Mouse (Mus musculus) limb, embryonic 14.5 days (tissue): Measurements from ENCODE around the gene Kctd4. TPM values are rescaled to one million over a fixed set of nuclear protein-coding genes. Genes with fewer than 3 reads are reported as not detected.
A peak's percentile ranks its signal among the peaks of the same experiment; 100 is the strongest.

Experiments
- ATAC-seq: fragments of 200-750 bp; cut with Nextera tagmentation; 2 replicates; pipeline ENCODE4 v1.8.0; 2017; ENCODE audit warnings: low read depth, moderate number of reproducible peaks, moderate TSS enrichment; ENCODE audit not compliant: low FRiP score
- DNase-seq: peaks from one replicate; pipeline ENCODE4 v3.0.0-alpha.2; 2015; ENCODE audit warnings: low spot score
- H3K27ac ChIP-seq: fragments of 300-500 bp; sonication (generic); replicated peaks from 2 replicates; pipeline ENCODE4 v1.5.1; 2014; ENCODE audit warnings: low read depth, mild to moderate bottlenecking, low read length, moderate library complexity, mixed read lengths
- H3K27me3 ChIP-seq: fragments of 300-500 bp; sonication (generic); 2 replicates; pipeline ENCODE4 v1.6.1; 2014; ENCODE audit warnings: low read length, mixed read lengths; ENCODE audit not compliant: control insufficient read depth, insufficient read depth
- H3K36me3 ChIP-seq: fragments of 300-500 bp; sonication (generic); 2 replicates; pipeline ENCODE4 v1.6.1; 2014; ENCODE audit warnings: mild to moderate bottlenecking, low read length, moderate library complexity, mixed read lengths; ENCODE audit not compliant: control insufficient read depth, insufficient read depth
- H3K4me1 ChIP-seq: fragments of 300-500 bp; sonication (generic); 2 replicates; pipeline ENCODE4 v1.6.1; 2014; ENCODE audit warnings: antibody characterized with exemption, low read length, mixed read lengths; ENCODE audit not compliant: control insufficient read depth, insufficient read depth
- H3K4me2 ChIP-seq: fragments of 300-500 bp; sonication (generic); replicated peaks from 2 replicates; pipeline ENCODE4 v1.6.1; 2014; ENCODE audit warnings: low read depth, mild to moderate bottlenecking, low read length, moderate library complexity; ENCODE audit not compliant: severe bottlenecking
- H3K4me3 ChIP-seq: fragments of 300-500 bp; sonication (generic); replicated peaks from 2 replicates; pipeline ENCODE4 v1.5.1; 2014; ENCODE audit warnings: low read length
- H3K9ac ChIP-seq: fragments of 300-500 bp; sonication (generic); 2 replicates; pipeline ENCODE4 v1.6.1; 2014; ENCODE audit warnings: mild to moderate bottlenecking, low read depth, low read length, moderate library complexity; ENCODE audit not compliant: severe bottlenecking
- H3K9me3 ChIP-seq: fragments of 300-500 bp; sonication (generic); 2 replicates; pipeline ENCODE4 v1.6.1; 2016; ENCODE audit warnings: low read length; ENCODE audit not compliant: control insufficient read depth
- POLR2A ChIP-seq: fragments of 200-500 bp; IDR thresholded peaks from 2 replicates; pipeline ENCODE4 v1.8.0; 2012; ENCODE audit warnings: inconsistent platforms, mild to moderate bottlenecking, moderate library complexity, borderline replicate concordance; ENCODE audit not compliant: insufficient read depth, insufficient read length; ENCODE audit errors: extremely low read depth
- WGBS: fragments of 180-500 bp; shearing (Covaris S2); extraction: QIAGEN DNeasy Blood & Tissue Kit; methylation state at CpG from one replicate; pipeline ENCODE4 v1.1.7; 2014; 5-methylcytosine and 5-hydroxymethylcytosine counted together
- polyA plus RNA-seq, 2 experiments: library from polyadenylated mRNA; depleted of rRNA in 1 of 2; stranded (reverse) in 1 of 2; unstranded in 1 of 2; fragments of >200 nt; fragmentation: Nextera tagmentation in 1 of 2; extraction: Ambion mirVana in 1 of 2; gene quantifications; 2 replicates each; pipeline versions ENCODE4 v1.2.1 to v1.2.3; 2012 to 2014

Kctd4 gene
- polyA plus RNA-seq, 2 experiments: 1.4 to 1.6 TPM

DNA sequence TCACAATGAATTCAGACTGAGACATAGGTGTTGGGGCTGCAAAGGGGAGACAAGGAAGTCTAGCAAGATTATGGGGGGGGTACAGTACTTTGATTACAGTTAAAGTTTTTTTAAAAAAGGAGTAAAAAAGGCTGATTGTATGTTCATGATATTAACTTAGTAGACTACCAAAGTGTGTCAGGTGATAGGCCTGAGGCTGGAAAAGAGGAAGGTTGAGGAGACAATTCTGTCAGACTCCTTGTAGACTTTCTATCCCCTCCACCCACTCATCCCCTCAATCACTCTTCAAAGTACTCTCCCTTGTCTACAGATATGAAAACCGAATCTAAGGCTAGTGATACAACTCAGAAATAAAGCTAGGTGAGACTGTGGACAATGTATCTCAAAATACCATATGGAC, 53.4 kb downstream of the Kctd4 start:
- ATAC-seq (no peak), DNase-seq (no peak)
- no peak overlapping the region for H3K4me2 ChIP-seq
- H3K36me3 ChIP-seq: peaks cover 9% of the 10 kb centered on the region
- H3K27me3 ChIP-seq: no peaks in the 10 kb centered on the region
- no peak overlapping the region for H3K4me3 ChIP-seq
- H3K9ac ChIP-seq: no peak overlapping the region
- no peaks in the 10 kb centered on the region for H3K9me3 ChIP-seq
- 96% methylated on average over 1 of the region's 1 CpGs for WGBS
- no peak for TF ChIP-seq POLR2A
- H3K27ac ChIP-seq: no peak overlapping the region
- H3K4me1 ChIP-seq: peaks cover 8% of the 10 kb centered on the region

DNA sequence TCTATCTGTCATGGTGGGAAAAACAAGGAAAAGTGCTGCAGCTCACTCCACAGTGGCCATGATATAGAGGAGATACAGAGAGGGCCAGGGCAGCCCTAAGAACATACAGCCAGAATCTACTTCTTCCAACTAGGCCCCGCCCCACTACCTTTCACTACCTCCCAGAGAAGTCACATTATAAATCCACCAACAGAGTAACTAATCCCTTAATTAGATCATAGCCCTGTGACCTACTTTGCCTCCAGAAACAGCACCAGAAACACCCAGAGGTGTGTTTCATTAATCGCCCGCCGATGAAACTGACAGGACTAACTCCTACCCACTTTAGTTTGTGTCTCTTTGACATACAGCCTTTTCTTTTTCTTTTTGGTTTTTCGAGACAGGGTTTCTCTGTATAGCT, 54.4 kb downstream of the Kctd4 start:
- no peaks in the 10 kb centered on the region for H3K27me3 ChIP-seq
- H3K4me3 ChIP-seq: peak overlapping the region; percentile 69; the same call in 1 of the 2 replicates
- H3K9ac ChIP-seq: peak overlapping the region; percentile 71; the same call in 1 of the 2 replicates
- WGBS: 77% methylated on average over 5 of the region's 5 CpGs
- H3K9me3 ChIP-seq: no peaks in the 10 kb centered on the region
- no peak overlapping the region for H3K27ac ChIP-seq
- TF ChIP-seq POLR2A: no peak
- no peak for ATAC-seq
- peaks cover 9% of the 10 kb centered on the region for H3K36me3 ChIP-seq
- DNase-seq: no peak
- H3K4me2 ChIP-seq: peak overlapping the region; percentile 59
- peaks cover 8% of the 10 kb centered on the region for H3K4me1 ChIP-seq

DNA sequence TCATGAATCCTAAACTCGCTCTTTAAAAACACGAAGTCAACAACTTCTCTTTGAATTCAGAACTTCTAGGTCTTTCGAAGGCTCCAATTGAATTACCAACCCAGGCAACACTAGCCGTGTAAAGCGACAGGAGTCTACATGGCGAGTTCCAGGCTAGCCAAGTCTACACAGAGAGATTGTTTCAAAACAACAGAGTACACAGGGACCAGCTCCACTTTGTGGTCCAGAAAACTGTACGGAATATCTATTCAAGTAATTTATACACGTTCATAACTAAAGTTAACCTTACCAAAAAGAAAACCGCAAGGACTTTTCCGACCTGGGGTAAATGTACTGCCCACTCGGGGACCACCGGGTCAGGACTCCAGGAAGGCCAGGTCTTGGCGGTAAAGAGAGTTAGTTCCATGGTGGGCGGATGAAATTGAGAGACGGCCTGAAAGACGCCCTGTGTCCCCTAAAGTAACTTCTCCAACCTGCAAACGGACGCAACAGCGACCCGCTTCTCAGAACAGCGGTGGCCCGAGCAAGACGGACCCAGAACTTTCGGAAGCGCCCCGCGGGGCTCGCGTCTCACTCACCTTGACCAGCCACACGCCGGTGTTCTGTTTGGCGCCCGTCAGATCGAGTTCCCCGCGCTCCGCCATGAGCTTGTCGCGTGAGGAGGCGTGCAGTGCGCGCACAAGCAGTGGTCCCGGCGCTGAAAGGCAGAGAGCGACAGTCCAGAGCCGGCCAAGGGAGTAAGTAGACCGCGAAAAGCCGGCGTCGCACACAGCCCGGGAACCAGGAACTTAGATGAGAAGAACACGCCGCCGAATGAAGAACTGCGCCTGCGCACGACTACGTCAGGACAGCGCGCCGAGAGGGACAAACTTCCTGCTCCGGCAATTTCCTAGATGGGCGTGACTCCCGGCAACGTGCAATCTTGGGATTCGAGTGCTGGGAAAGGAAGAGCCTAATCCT, 55.6 kb downstream of the Kctd4 start, which contains the start of gene Gtf2f2:
Gtf2f2 (minus strand) TSS at position 764 of the 960 bp plus-strand sequence.
- TF ChIP-seq POLR2A: 0 out of 2 replicates have a peak, but pooled peaks have one; percentile 13
- peaks cover 9% of the 10 kb centered on the region for H3K36me3 ChIP-seq
- peak within 1 kb of the TSS; percentile 59 for H3K4me2 ChIP-seq
- DNase-seq (peak; percentile 97), ATAC-seq (peak; percentile 95)
- H3K4me3 ChIP-seq: peak within 1 kb of the TSS; percentile 69
- no peaks in the 10 kb centered on the region for H3K9me3 ChIP-seq
- peak within 1 kb of the TSS; percentile 80 for H3K27ac ChIP-seq
- H3K27me3 ChIP-seq: no peaks in the 10 kb centered on the region
- peak within 1 kb of the TSS; percentile 71 for H3K9ac ChIP-seq
- WGBS: 1% methylated on average over 67 of the region's 67 CpGs
- H3K4me1 ChIP-seq: peaks cover 8% of the 10 kb centered on the region

DNA sequence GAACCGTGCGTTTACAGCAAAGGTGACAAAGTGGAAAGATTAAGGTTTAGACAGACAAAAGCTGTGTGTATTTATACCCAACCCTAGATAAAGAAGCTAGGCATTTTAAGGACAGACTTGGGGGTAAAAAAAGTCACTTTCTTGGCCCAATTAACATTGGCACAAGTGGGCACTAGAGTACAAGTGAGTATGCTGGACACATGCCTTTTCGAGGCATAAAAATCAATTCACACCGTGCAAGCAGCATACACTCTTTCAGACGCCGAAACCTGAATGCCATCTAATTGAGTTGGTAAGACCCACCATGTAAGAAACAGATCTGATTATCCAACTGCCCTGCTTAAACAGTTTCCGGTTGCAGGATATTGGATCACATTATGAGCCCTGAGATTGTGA, 56.3 kb downstream of the Kctd4 start:
- Histone ChIP-seq H3K4me1 (peaks cover 8% of the 10 kb centered on the region), H3K36me3 (peaks cover 4% of the 10 kb centered on the region), H3K4me3 (peak overlapping the region; percentile 69), H3K4me2 (peak overlapping the region; percentile 59), H3K9ac (peak overlapping the region; percentile 71; the same call in 1 of the 2 replicates), H3K27me3 (no peaks in the 10 kb centered on the region), H3K9me3 (no peaks in the 10 kb centered on the region), H3K27ac (no peak overlapping the region)
- DNase-seq (no peak), ATAC-seq (peak; percentile 19; the same call in 1 of the 2 replicates)
- TF ChIP-seq POLR2A: no peak
- WGBS: 27% methylated on average over 7 of the region's 7 CpGs

DNA sequence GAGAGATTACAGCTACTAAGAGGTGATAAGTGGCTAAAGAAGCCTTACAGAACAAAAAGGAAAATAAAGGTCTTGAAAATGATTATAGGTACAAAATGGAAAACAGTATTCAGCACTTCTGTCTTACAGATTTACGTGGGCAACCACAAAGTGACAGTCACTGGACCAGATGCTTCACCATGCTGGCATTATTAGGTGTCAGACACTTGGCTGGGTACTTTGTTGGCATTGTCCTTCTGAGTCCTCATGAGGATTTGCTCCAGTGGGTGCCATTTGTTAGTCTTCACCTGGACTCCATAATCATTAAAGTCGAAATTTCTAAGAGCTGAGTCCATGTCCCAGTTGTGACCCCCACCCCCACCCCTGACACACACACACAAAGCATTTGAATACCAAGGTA, 59.5 kb downstream of the Kctd4 start:
- Histone ChIP-seq H3K4me3 (no peak overlapping the region), H3K4me1 (peaks cover 4% of the 10 kb centered on the region), H3K4me2 (no peak overlapping the region), H3K27ac (no peak overlapping the region), H3K36me3 (no peaks in the 10 kb centered on the region), H3K9ac (no peak overlapping the region), H3K27me3 (no peaks in the 10 kb centered on the region), H3K9me3 (no peaks in the 10 kb centered on the region)
- WGBS: 55% methylated on average over 2 of the region's 2 CpGs
- no peak for ATAC-seq
- TF ChIP-seq POLR2A: no peak
- DNase-seq: no peak

Other genes with a start within 250 kb of the Kctd4 start
- gene Cog3, start 200.5 kb upstream of the Kctd4 start, polyA plus RNA-seq (2012; rRNA removed): 30.5 and 30.8 TPM in 2 replicates
- 26.5 and 28.1 TPM in 2 replicates for gene Cog3, start 200.5 kb upstream of the Kctd4 start, polyA plus RNA-seq (2014; fragmentation: Nextera tagmentation; extraction: Ambion mirVana)
- 6.2 and 8.2 TPM in 2 replicates for gene Slc25a30, start 168.0 kb upstream of the Kctd4 start, polyA plus RNA-seq (2012; rRNA removed)
- gene Slc25a30, start 168.0 kb upstream of the Kctd4 start, polyA plus RNA-seq (2014; fragmentation: Nextera tagmentation; extraction: Ambion mirVana): 3.5 and 4.6 TPM in 2 replicates
- 2,516 and 2,539 TPM in 2 replicates for gene Tpt1, start 109.9 kb upstream of the Kctd4 start, polyA plus RNA-seq (2012; rRNA removed)
- gene Tpt1, start 109.9 kb upstream of the Kctd4 start, polyA plus RNA-seq (2014; fragmentation: Nextera tagmentation; extraction: Ambion mirVana): 1,237 and 1,305 TPM in 2 replicates
- gene Gtf2f2, start 55.9 kb downstream of the Kctd4 start, polyA plus RNA-seq (2012; rRNA removed): 12.1 and 22.1 TPM in 2 replicates
- gene Gtf2f2, start 55.9 kb downstream of the Kctd4 start, polyA plus RNA-seq (2014; fragmentation: Nextera tagmentation; extraction: Ambion mirVana): 34.7 and 37.6 TPM in 2 replicates
- gene Gpalpp1, start 155.8 kb downstream of the Kctd4 start, polyA plus RNA-seq (2012; rRNA removed): 9.0 and 10.6 TPM in 2 replicates
- 12.7 and 12.9 TPM in 2 replicates for gene Gpalpp1, start 155.8 kb downstream of the Kctd4 start, polyA plus RNA-seq (2014; fragmentation: Nextera tagmentation; extraction: Ambion mirVana)
- gene Nufip1, start 155.9 kb downstream of the Kctd4 start, polyA plus RNA-seq (2012; rRNA removed): 8.4 and 9.9 TPM in 2 replicates
- 13.8 and 14.5 TPM in 2 replicates for gene Nufip1, start 155.9 kb downstream of the Kctd4 start, polyA plus RNA-seq (2014; fragmentation: Nextera tagmentation; extraction: Ambion mirVana)